Mouse (Mus musculus) myocyte (in vitro differentiated cells): ENCODE results near the gene Sco2.

Experiments
- POLR2A ChIP-seq: IDR thresholded peaks from one replicate; pipeline ENCODE4 v1.6.1; 2011; ENCODE audit warnings: low read depth, mild to moderate bottlenecking, control low read depth, moderate library complexity; ENCODE audit not compliant: insufficient read length
- POLR2AphosphoS2 ChIP-seq: IDR thresholded peaks from one replicate; pipeline ENCODE4 v1.6.1; 2011; ENCODE audit warnings: low read depth, control low read depth; ENCODE audit not compliant: insufficient read length

GRCm38 (mm10) chr15:89326441-89326840, 47.2 kb downstream of the Sco2 start:
- TF ChIP-seq POLR2A, result peak; percentile 27
- TF ChIP-seq POLR2AphosphoS2, result peak; percentile 83
